Mouse (Mus musculus) thymus, adult 2 months (tissue): ENCODE data around the gene Thrb.

Experiments
- CTCF ChIP-seq: fragments of 200-500 bp; IDR thresholded peaks from 2 replicates; pipeline ENCODE4 v1.5.1; 2012; ENCODE audit warnings: mild to moderate bottlenecking, control low read depth, low read length, moderate library complexity, borderline replicate concordance; ENCODE audit not compliant: control insufficient read depth, poor library complexity, insufficient read depth; ENCODE audit errors: extremely low read depth
- POLR2A ChIP-seq: fragments of 200-500 bp; IDR thresholded peaks from 2 replicates; pipeline ENCODE4 v1.6.1; 2012; ENCODE audit warnings: mild to moderate bottlenecking, low read length, control low read depth, moderate library complexity; ENCODE audit not compliant: control insufficient read depth, poor library complexity, insufficient read depth; ENCODE audit errors: extremely low read depth

DNA sequence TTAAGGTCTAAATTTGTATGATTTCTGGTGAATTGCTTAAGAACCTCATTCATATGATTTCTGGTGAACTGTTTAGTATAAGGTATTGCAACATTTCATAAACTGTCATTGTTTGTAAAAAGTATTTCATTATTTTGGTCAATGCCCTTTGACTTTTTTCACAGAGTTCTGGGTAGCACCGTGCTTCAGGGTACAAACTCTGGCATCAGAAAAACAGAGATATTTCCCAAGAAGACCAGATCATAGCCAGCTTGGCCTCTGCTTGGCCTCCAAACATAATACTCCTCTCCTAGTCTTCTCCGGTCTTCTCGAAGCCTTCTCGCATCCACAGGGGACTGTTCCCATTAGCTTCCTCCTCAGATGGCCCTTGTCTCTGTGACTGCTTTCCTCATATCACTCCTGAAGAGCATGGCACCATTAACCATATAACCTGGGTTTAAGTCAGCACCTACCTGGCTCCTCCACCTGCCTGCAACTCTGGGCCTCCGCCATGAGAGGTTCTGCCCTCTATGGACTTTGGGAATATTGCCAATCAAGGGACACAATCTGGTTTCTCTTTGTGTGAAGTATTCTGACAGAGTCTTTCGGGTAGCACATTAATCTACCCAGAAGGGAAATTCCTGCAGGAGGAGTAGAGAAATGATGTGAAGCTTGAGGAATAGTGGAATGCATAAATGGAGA is 239.8 kb downstream of the Thrb start:
- no peak for TF ChIP-seq CTCF
- no peak for TF ChIP-seq POLR2A
